Mouse (Mus musculus) kidney, adult 2 months (tissue): ENCODE measurements around the gene Arid3b. TPM values are rescaled to one million over a fixed set of nuclear protein-coding genes. Genes with fewer than 3 reads are reported as not detected.

Experiments
- DNase-seq: peaks from one replicate; pipeline ENCODE4 v3.0.0; 2021
- H3K27ac ChIP-seq: fragments of 200-500 bp; 2 replicates; pipeline ENCODE4 v1.5.1; 2012; ENCODE audit warnings: low read depth, low read length, control low read depth, inconsistent platforms; ENCODE audit not compliant: insufficient read depth
- H3K27me3 ChIP-seq: fragments of 200-500 bp; replicated peaks from 2 replicates; pipeline ENCODE4 v1.6.1; 2012; ENCODE audit warnings: mild to moderate bottlenecking, moderate library complexity, low read length, inconsistent platforms; ENCODE audit not compliant: control insufficient read depth, insufficient read depth
- H3K36me3 ChIP-seq: fragments of 200-500 bp; 2 replicates; pipeline ENCODE4 v1.6.1; 2012; ENCODE audit warnings: mild to moderate bottlenecking, moderate library complexity, low read length, inconsistent platforms; ENCODE audit not compliant: control insufficient read depth, insufficient read depth
- H3K4me1 ChIP-seq: fragments of 200-500 bp; 2 replicates; pipeline ENCODE4 v1.6.1; 2011; ENCODE audit warnings: low read length; ENCODE audit not compliant: control insufficient read depth, insufficient read depth
- H3K4me3 ChIP-seq: fragments of 200-500 bp; 2 replicates; pipeline ENCODE4 v1.5.1; 2011; ENCODE audit warnings: mild to moderate bottlenecking, low read depth, low read length, control low read depth; ENCODE audit not compliant: insufficient read depth
- CTCF ChIP-seq: fragments of 200-500 bp; conservative IDR thresholded peaks from 2 replicates; pipeline ENCODE4 v1.5.1; 2011; ENCODE audit warnings: low read depth, mild to moderate bottlenecking, control low read depth, low read length, moderate library complexity, mixed read lengths; ENCODE audit not compliant: insufficient read depth, insufficient read length
- POLR2A ChIP-seq: fragments of 200-500 bp; IDR thresholded peaks from one replicate; pipeline ENCODE4 v1.6.1; 2011; ENCODE audit warnings: low read depth, low read length, control low read depth
- WGBS: fragments of 180-500 bp; shearing (Covaris S2); methylation state at CpG from one replicate; pipeline ENCODE4 v1.1.7; 2018; 5-methylcytosine and 5-hydroxymethylcytosine counted together
- polyA plus RNA-seq: library from polyadenylated mRNA; depleted of rRNA; stranded (reverse); fragments of >200 nt; gene quantifications from 2 replicates; pipeline ENCODE4 v1.2.3, GENCODE M21; 2012

Gene Arid3b
- polyA plus RNA-seq, 1 experiment: 5.0 TPM

DNA sequence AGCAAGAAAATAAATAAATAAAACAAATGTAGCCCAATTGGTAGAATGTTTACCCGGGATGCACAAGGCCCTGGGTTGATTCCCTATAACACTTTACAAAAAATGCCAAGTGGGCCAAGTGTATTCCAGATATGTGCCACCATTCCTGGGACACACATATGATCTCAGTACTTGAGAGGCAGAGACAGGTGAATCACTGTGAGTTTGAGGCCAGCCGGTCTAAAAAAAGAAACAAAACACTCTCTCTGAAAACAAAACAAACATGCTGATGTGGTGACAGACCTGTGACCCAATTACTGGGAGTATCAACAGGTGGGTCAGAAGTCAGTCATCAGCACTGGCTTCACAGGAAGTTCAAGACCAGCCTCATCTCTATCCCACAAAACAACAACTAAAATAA lies 19.9 kb upstream of the Arid3b start:
- TF ChIP-seq CTCF (no peak), POLR2A (no peak)
- Histone ChIP-seq H3K27me3 (no peaks in the 10 kb centered on the region; the same call in 1 of the 2 replicates), H3K4me1 (no peaks in the 10 kb centered on the region), H3K4me3 (no peak overlapping the region), H3K27ac (no peak overlapping the region), H3K36me3 (no peaks in the 10 kb centered on the region)
- 83% methylated on average over 2 of the region's 2 CpGs for WGBS
- DNase-seq: no peak

DNA sequence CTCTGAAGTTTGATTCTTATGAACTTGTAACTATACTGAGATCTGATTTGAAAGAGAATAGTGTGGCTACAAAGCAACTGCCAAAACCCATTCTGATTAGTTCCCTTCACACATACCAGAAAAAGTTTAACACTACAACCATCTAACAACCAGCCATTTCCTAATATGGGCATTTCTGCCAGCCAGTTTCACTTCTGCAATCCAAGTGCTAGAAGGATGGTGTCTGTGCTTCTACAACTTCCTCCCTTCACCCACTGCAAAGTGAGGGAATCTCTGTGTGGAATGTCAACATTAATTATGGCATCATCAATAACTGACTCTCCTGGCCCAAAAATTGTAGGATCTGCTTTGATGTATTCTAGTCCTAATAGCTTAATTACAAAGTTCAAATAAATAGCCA lies 17.7 kb upstream of the Arid3b start:
- Histone ChIP-seq H3K27me3 (no peaks in the 10 kb centered on the region; the same call in 1 of the 2 replicates), H3K4me3 (no peak overlapping the region), H3K4me1 (no peaks in the 10 kb centered on the region), H3K27ac (no peak overlapping the region), H3K36me3 (no peaks in the 10 kb centered on the region)
- TF ChIP-seq POLR2A: no peak
- no peak for TF ChIP-seq CTCF
- DNase-seq: no peak

DNA sequence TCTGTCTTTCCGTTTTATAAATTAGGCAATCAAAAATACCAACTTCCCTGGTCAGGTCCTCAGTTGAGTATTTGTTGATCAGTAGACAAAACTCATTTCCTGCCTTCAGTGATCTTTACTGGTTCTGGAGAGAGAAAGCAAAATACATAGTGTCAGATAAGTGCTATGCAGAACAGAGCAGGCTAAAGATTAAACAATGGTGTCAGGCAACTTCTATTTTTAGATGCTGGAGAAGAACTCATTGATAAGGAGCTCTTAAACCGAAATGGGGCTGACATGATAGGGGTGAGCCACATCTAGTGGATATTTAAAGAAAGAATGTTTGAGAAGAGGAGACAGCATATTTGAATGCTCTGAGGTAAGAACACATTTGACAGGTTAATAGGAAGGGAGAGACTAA lies 2.4 kb upstream of the Arid3b start:
- Histone ChIP-seq H3K27ac (no peak overlapping the region), H3K36me3 (no peaks in the 10 kb centered on the region), H3K4me1 (peaks cover 4% of the 10 kb centered on the region; the same call in 1 of the 2 replicates), H3K4me3 (no peak overlapping the region), H3K27me3 (no peaks in the 10 kb centered on the region)
- no peak for DNase-seq
- TF ChIP-seq POLR2A: no peak
- TF ChIP-seq CTCF: no peak
- 78% methylated on average over 2 of the region's 2 CpGs for WGBS

DNA sequence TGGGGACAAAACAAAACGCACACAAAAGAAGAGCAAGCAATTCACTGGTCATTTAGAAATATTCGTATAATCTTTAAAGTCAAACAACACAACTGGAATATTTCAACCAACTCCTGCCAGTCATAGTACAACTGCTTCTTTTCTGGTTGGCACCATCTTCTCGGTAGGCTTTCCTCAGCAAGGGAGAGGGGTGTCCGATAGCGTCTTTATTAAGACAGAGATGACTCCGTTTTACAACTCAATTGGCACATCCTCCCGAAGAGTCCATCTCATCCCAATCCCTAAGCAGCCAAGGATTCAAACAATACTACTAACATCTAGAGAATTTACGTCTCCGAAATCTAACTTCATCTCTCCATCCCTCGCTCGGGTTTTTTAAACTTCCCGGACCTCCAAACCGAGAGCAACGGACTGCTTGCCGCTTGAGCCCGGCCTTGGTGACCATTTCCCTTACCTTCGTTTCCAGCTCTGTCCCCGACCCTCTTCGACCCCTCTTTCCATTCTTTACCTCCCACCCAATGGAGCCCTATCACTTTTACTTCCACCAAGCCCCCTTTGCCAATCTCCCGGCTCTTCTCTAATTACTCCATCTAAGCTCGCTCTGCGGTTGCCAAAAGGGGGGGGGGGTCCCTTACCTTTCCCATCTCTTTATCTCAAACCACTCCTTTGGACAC lies 615 bp downstream of the Arid3b start:
- H3K36me3 ChIP-seq: no peaks in the 10 kb centered on the region
- H3K27ac ChIP-seq: no peak overlapping the region
- DNase-seq: peak; percentile 10
- peaks cover 7% of the 10 kb centered on the region; the same call in 1 of the 2 replicates for H3K4me1 ChIP-seq
- 4% methylated on average over 22 of the region's 22 CpGs for WGBS
- H3K4me3 ChIP-seq: peak overlapping the region; percentile 88
- no peaks in the 10 kb centered on the region for H3K27me3 ChIP-seq
- TF ChIP-seq CTCF (no peak), POLR2A (no peak)

DNA sequence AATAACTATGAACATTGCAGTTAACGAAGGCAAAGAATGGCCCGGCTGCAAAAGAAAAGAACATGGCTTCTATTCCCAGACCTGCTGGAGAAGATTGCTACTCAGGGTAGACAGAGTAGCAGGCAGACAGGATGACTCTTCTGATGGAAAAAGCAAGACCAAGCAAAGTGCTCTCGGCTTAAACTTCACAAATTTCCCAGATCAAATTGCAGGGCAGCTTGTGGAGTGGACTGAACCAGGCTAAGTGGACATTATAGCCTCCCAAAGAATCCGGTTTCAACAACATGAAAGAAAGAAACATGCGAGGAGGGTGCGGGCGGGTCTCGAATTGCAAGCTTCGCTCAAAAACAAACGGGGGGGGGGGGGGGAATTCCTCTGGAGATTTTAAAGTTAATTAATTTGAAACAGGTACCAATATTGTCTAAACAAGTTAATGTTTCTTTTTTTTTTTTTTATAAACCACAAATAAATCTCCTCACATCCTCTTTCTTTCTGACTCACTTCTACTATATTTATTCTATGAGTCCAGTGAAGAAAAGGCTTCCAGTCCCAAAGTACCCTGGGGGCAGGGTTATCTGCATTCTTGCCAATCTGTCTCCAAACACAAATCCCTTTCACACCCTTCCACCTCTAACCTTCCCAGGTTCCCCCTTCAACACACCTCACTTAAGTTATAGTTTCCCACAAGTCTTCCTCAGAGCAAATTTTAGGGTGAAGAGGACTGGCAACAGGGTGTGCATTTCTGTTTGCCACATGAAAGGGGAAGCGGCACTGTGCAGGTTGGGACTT lies 1.8 kb downstream of the Arid3b start:
- DNase-seq: no peak
- Histone ChIP-seq H3K4me1 (peaks cover 15% of the 10 kb centered on the region), H3K4me3 (no peak overlapping the region), H3K36me3 (no peaks in the 10 kb centered on the region), H3K27ac (no peak overlapping the region), H3K27me3 (no peaks in the 10 kb centered on the region)
- TF ChIP-seq POLR2A (no peak), CTCF (no peak)
- 62% methylated on average over 11 of the region's 11 CpGs for WGBS

DNA sequence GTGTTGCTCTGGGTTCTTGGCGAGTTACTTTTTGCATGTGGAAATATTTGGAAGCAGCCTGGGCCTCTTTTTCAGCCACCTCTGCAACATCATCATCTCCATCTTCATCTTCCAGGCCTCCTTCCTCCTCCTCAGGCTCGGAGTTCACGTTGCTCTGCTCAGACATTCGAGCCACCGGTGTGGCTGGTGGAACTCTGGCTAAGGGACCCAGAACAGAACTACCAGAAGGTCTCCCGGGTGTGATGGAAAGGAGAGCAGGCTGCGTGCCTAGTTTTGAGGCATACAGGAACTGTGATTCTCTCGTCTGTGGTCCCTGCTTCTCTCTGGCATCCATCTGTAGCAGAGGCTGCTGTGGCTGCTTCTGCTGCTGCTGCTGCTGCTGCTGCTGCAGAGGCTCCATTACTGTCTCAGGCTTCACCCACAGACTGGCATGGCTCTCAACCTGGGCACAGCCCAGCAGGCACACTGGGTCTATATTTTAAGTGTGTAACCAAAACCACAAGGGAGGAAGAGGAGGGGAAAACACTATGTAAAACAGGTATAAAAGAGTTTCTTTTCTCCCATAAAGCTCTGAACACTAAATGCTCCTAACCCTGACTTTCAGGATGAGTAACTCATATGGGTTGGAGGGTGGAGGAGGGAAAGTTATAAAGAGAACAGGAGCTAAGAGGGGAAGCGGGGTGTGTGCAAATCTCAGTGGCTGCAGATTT lies 2.7 kb downstream of the Arid3b start:
- no peak for DNase-seq
- no peak overlapping the region for H3K4me3 ChIP-seq
- H3K27me3 ChIP-seq: no peaks in the 10 kb centered on the region
- WGBS: 83% methylated on average over 9 of the region's 9 CpGs
- no peak overlapping the region for H3K27ac ChIP-seq
- TF ChIP-seq CTCF (no peak), POLR2A (no peak)
- H3K36me3 ChIP-seq: no peaks in the 10 kb centered on the region
- peaks cover 15% of the 10 kb centered on the region for H3K4me1 ChIP-seq
